Comparison of ENCODE assay signal across 8 mouse cellular contexts in genomic region chr10:80260642-80261584, GRCm38 (mm10). TPM values are rescaled to one million over a fixed set of nuclear protein-coding genes. Genes with fewer than 3 reads are reported as not detected.
A peak's percentile ranks its signal among the peaks of the same experiment; 100 is the strongest.
DNase-seq lines count a peak whose midpoint lies in the region; ATAC-seq and TF ChIP-seq lines count a peak whose summit lies in the region.

Gene Gamt (minus strand): TSS chr10:80261012.
Gene Dazap1 (plus strand): TSS chr10:80261486.

- H3K27ac ChIP-seq in forebrain, embryonic 12.5 days = peak within 1 kb of the TSS; percentile 92
- H3K27ac ChIP-seq in heart, postnatal 0 days (ENCODE audit: low read depth) = peak within 1 kb of the TSS; percentile 96
- peak within 1 kb of the TSS; percentile 95 for H3K27ac ChIP-seq in liver, embryonic 16.5 days (ENCODE audit: low read length)
- peak within 1 kb of the TSS; percentile 91 for H3K27ac ChIP-seq in neural tube, embryonic 13.5 days (replicated peaks)
- H3K27ac ChIP-seq in testis, adult 2 months (ENCODE audit: control insufficient read depth, insufficient read depth, low read depth, low read length) = peak within 1 kb of the TSS; percentile 90

- WGBS in forebrain, embryonic 12.5 days = under 1% methylated on average over 49 of the region's 49 CpGs
- WGBS in heart, postnatal 0 days = under 1% methylated on average over 49 of the region's 49 CpGs
- under 1% methylated on average over 49 of the region's 49 CpGs for WGBS in liver, embryonic 16.5 days (ENCODE audit: insufficient replicate concordance)
- WGBS in neural tube, embryonic 13.5 days = under 1% methylated on average over 49 of the region's 49 CpGs

- TF ChIP-seq EP300 in heart, postnatal 0 days (IDR thresholded peaks at IDR 0.05; ENCODE audit: low read depth) = peak; percentile 69; the same call in 1 of the 2 replicates

- no peak for TF ChIP-seq CTCF in E14TG2a.4 (conservative IDR thresholded peaks at IDR 0.05; ENCODE audit: low read length)
- no peak for TF ChIP-seq CTCF in heart, postnatal 0 days (IDR thresholded peaks at IDR 0.05; ENCODE audit: low read depth)
- TF ChIP-seq CTCF in testis, adult 2 months (IDR thresholded peaks at IDR 0.05; ENCODE audit: control insufficient read depth, insufficient read depth, insufficient replicate concordance, low read depth, low read length) = no peak

- TF ChIP-seq POLR2A in testis, adult 2 months (IDR thresholded peaks at IDR 0.05; ENCODE audit: control insufficient read depth, low read depth, low read length) = peak; percentile 70

- peak within 1 kb of the TSS; percentile 80 for H3K4me3 ChIP-seq in E14TG2a.4 (replicated peaks; ENCODE audit: low read length)
- H3K4me3 ChIP-seq in forebrain, embryonic 12.5 days (replicated peaks) = peak within 1 kb of the TSS; percentile 44
- H3K4me3 ChIP-seq in heart, postnatal 0 days (ENCODE audit: low read depth, low read length) = peak within 1 kb of the TSS; percentile 54
- peak within 1 kb of the TSS; percentile 64 for H3K4me3 ChIP-seq in liver, embryonic 16.5 days (ENCODE audit: low read depth, low read length)
- H3K4me3 ChIP-seq in neural tube, embryonic 13.5 days = peak within 1 kb of the TSS; percentile 48
- peak within 1 kb of the TSS; percentile 83 for H3K4me3 ChIP-seq in testis, adult 2 months (ENCODE audit: control insufficient read depth, low read depth, low read length)

- peaks cover 67% of the 10 kb centered on the region for H3K4me1 ChIP-seq in E14TG2a.4 (replicated peaks; ENCODE audit: low read depth, low read length)
- peaks cover 42% of the 10 kb centered on the region for H3K4me1 ChIP-seq in forebrain, embryonic 12.5 days
- peaks cover 29% of the 10 kb centered on the region for H3K4me1 ChIP-seq in heart, postnatal 0 days (ENCODE audit: control insufficient read depth, insufficient read depth)
- H3K4me1 ChIP-seq in liver, embryonic 16.5 days (ENCODE audit: control insufficient read depth, low read depth, low read length) = peaks cover 51% of the 10 kb centered on the region
- peaks cover 55% of the 10 kb centered on the region for H3K4me1 ChIP-seq in neural tube, embryonic 13.5 days (replicated peaks)
- peaks cover 19% of the 10 kb centered on the region for H3K4me1 ChIP-seq in testis, adult 2 months (ENCODE audit: control insufficient read depth, insufficient read depth, low read length)

- peak; percentile 97 for DNase-seq in c-Kit-positive CD71-positive TER-119-positive erythroid progenitor cells, embryonic 14.5 days (ENCODE audit: low spot score)
- peak; percentile 95 for DNase-seq in heart, postnatal 0 days (ENCODE audit: low spot score)
- DNase-seq in kidney, postnatal 4 days = peak; percentile 100

- H3K9ac ChIP-seq in forebrain, embryonic 12.5 days = peak within 1 kb of the TSS; percentile 66
- peak within 1 kb of the TSS; percentile 63 for H3K9ac ChIP-seq in heart, postnatal 0 days (replicated peaks; ENCODE audit: low read depth, low read length)
- peak within 1 kb of the TSS; percentile 74 for H3K9ac ChIP-seq in liver, embryonic 16.5 days (ENCODE audit: low read depth, low read length)
- H3K9ac ChIP-seq in neural tube, embryonic 13.5 days = peak within 1 kb of the TSS; percentile 71

- peaks cover 36% of the 10 kb centered on the region for H3K36me3 ChIP-seq in E14TG2a.4 (ENCODE audit: insufficient read depth, low read length)
- peaks cover 28% of the 10 kb centered on the region for H3K36me3 ChIP-seq in forebrain, embryonic 12.5 days (replicated peaks)
- peaks cover 28% of the 10 kb centered on the region for H3K36me3 ChIP-seq in heart, postnatal 0 days (replicated peaks; ENCODE audit: control insufficient read depth, insufficient read depth, low read length)
- H3K36me3 ChIP-seq in liver, embryonic 16.5 days (ENCODE audit: control insufficient read depth, insufficient read depth) = peaks cover 8% of the 10 kb centered on the region
- H3K36me3 ChIP-seq in neural tube, embryonic 13.5 days = peaks cover 32% of the 10 kb centered on the region
- H3K36me3 ChIP-seq in testis, adult 2 months (ENCODE audit: control insufficient read depth, insufficient read depth, low read length) = no peaks in the 10 kb centered on the region; the same call in 1 of the 2 replicates

- peaks cover 17% of the 10 kb centered on the region for H3K27me3 ChIP-seq in E14TG2a.4 (ENCODE audit: insufficient read depth, low read length)
- no peaks in the 10 kb centered on the region for H3K27me3 ChIP-seq in forebrain, embryonic 12.5 days
- no peaks in the 10 kb centered on the region for H3K27me3 ChIP-seq in heart, postnatal 0 days (ENCODE audit: control insufficient read depth, insufficient read depth, low read length)
- no peaks in the 10 kb centered on the region for H3K27me3 ChIP-seq in liver, embryonic 16.5 days (ENCODE audit: control insufficient read depth, insufficient read depth, low read depth, low read length)
- H3K27me3 ChIP-seq in neural tube, embryonic 13.5 days = no peaks in the 10 kb centered on the region
- H3K27me3 ChIP-seq in testis, adult 2 months (ENCODE audit: control insufficient read depth, insufficient read depth, low read length) = no peaks in the 10 kb centered on the region

- no peaks in the 10 kb centered on the region for H3K9me3 ChIP-seq in E14TG2a.4 (ENCODE audit: low read length)
- no peaks in the 10 kb centered on the region for H3K9me3 ChIP-seq in forebrain, embryonic 12.5 days
- no peaks in the 10 kb centered on the region for H3K9me3 ChIP-seq in heart, postnatal 0 days (replicated peaks; ENCODE audit: control insufficient read depth, low read length)
- H3K9me3 ChIP-seq in liver, embryonic 16.5 days (replicated peaks; ENCODE audit: control insufficient read depth, low read length) = no peaks in the 10 kb centered on the region
- no peaks in the 10 kb centered on the region for H3K9me3 ChIP-seq in neural tube, embryonic 13.5 days

- ATAC-seq in forebrain, embryonic 12.5 days (ENCODE audit: low FRiP score) = peak; percentile 85
- ATAC-seq in heart, postnatal 0 days (ENCODE audit: insufficient read depth, low read depth) = peak; percentile 77
- ATAC-seq in liver, embryonic 16.5 days (ENCODE audit: low read depth) = peak; percentile 72
- peak; percentile 81 for ATAC-seq in neural tube, embryonic 13.5 days (ENCODE audit: low read depth)

- peak within 1 kb of the TSS; percentile 82 for H3K4me2 ChIP-seq in forebrain, embryonic 12.5 days
- peak within 1 kb of the TSS; percentile 86 for H3K4me2 ChIP-seq in heart, postnatal 0 days (ENCODE audit: low read depth, low read length)
- peak within 1 kb of the TSS; percentile 81 for H3K4me2 ChIP-seq in liver, embryonic 16.5 days (ENCODE audit: low read depth, low read length)
- H3K4me2 ChIP-seq in neural tube, embryonic 13.5 days = peak within 1 kb of the TSS; percentile 82

RNA-seq across cellular contexts. Expression of gene Gamt, which starts in this region (rescaled TPM):
- 15.9 and 19.0 TPM in 2 replicates for polyA plus RNA-seq in forebrain, embryonic 12.5 days (2016; fragmentation: Nextera tagmentation; extraction: Ambion mirVana)
- 27.2 and 27.7 TPM in 2 replicates for total RNA-seq in heart, postnatal 0 days (2014; rRNA removed; ENCODE audit: low replicate concordance)
- polyA plus RNA-seq in heart, postnatal 0 days (2015; fragmentation: Nextera tagmentation; extraction: Ambion mirVana) = 22.8 and 25.7 TPM in 2 replicates
- polyA plus RNA-seq in liver, embryonic 16.5 days (2015; fragmentation: Nextera tagmentation; extraction: Ambion mirVana) = 138 and 166 TPM in 2 replicates
- polyA plus RNA-seq in neural tube, embryonic 13.5 days (2015; fragmentation: Nextera tagmentation; extraction: Ambion mirVana) = 31.2 and 33.0 TPM in 2 replicates
- 38.5 and 39.6 TPM in 2 replicates for polyA plus RNA-seq in testis, adult 2 months (2012; rRNA removed)

RNA-seq across cellular contexts. Expression of gene Dazap1, which starts in this region (rescaled TPM):
- polyA plus RNA-seq in forebrain, embryonic 12.5 days (2016; fragmentation: Nextera tagmentation; extraction: Ambion mirVana) = 65.1 and 69.7 TPM in 2 replicates
- 88.9 and 96.2 TPM in 2 replicates for total RNA-seq in heart, postnatal 0 days (2014; rRNA removed; ENCODE audit: low replicate concordance)
- polyA plus RNA-seq in heart, postnatal 0 days (2015; fragmentation: Nextera tagmentation; extraction: Ambion mirVana) = 24.8 and 30.3 TPM in 2 replicates
- polyA plus RNA-seq in liver, embryonic 16.5 days (2015; fragmentation: Nextera tagmentation; extraction: Ambion mirVana) = 21.1 and 21.3 TPM in 2 replicates
- 59.8 and 66.5 TPM in 2 replicates for polyA plus RNA-seq in neural tube, embryonic 13.5 days (2015; fragmentation: Nextera tagmentation; extraction: Ambion mirVana)
- polyA plus RNA-seq in testis, adult 2 months (2012; rRNA removed) = 97.5 and 114 TPM in 2 replicates

Comparison
In these comparisons a context has a peak if more than half of its experiments do, and no peak if none do; other contexts are left out.
1. Peak in every context shown above with its lines: DNase-seq, ATAC-seq, H3K4me3 ChIP-seq and H3K27ac ChIP-seq.